Mouse (Mus musculus): ENCODE results near the gene Mvb12b.
A peak's percentile ranks its signal among the peaks of the same experiment; 100 is the strongest.

Mvb12b gene

GRCm38 (mm10) chr2:33809081-33809480, 78.7 kb downstream of the Mvb12b start:
- no peak for DNase-seq

- DNase-seq, result no peak
These were observed 79.7 kb downstream of the Mvb12b start for GRCm38 (mm10) chr2:33808032-33808431.

- no peak for DNase-seq
These were observed 82.1 kb downstream of the Mvb12b start for GRCm38 (mm10) chr2:33805640-33806039.

DNA sequence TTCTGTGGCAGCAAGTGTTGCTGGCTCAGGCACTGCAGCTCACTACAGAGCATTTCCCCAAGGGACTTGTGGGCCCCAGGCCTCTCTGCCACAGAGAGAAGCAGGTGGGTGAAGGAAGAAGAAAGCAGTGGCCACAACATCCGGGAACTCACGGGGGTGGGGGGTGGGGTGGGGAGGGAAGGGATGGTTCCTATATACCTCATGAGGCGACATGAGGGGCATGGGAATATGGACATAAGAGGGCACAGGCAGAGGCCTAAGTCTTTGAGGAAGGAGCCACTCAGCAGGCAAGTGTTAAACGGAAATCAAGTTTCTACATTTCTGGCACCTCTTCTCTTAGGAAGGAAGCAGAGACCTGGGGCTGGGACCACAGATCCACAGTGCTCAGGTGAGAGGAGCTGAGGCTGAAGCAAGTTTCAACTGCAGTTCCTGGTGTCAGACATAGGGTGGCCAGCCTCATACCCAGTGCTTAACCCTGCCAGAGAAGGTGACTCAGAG, 84.0 kb downstream of the Mvb12b start:
- DNase-seq, result no peak

DNA sequence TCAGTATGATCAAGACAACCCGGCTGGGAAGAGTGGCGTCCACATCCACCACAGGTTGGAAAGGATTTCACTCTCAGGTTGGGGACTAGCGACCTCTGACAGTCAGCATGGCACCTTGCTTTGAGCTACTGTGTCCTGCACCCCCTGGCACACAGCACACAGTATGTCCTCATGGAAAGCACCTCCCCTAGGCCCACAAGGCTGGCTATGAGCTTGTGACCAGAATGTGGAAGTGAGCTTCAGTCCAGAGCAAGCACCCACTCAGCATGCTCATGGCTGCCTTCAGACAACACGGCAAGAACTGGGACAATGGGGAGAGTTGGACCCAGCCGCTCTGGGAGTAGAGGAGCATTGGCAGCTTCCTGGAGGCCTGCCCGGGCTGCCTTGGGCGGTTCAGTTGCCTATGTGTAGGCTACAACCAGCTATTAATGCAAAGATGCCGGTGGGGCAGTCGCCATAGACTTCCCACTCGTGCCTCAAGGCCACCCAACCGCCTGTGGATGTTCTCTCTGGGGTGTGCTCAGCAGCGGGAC, 84.6 kb downstream of the Mvb12b start:
- DNase-seq, result no peak

DNA sequence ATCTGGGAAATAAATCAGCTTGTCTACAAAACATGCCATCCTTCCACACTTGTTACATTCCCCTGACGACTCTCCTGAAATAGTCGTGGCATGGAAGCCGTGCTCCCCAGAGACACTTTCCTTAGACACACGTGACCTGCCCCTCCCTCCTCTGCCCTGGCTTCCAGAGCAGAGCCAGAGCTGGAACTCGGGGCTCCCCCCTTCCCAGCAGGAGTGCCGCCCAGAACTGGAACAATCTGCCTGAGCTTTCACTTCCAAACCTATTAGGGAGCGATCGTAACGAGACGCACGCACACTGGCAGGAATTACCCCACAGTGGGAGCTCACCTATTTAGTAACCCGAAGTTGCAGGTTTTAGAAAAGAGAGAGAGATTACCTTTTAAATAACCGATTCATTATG, 86.0 kb downstream of the Mvb12b start:
- DNase-seq, result peak; percentile 31

- no peak for DNase-seq
These were observed 86.4 kb downstream of the Mvb12b start for GRCm38 (mm10) chr2:33801336-33801735.

- peak; percentile 56 for DNase-seq
These were observed 87.5 kb downstream of the Mvb12b start for GRCm38 (mm10) chr2:33800221-33800620.

DNA sequence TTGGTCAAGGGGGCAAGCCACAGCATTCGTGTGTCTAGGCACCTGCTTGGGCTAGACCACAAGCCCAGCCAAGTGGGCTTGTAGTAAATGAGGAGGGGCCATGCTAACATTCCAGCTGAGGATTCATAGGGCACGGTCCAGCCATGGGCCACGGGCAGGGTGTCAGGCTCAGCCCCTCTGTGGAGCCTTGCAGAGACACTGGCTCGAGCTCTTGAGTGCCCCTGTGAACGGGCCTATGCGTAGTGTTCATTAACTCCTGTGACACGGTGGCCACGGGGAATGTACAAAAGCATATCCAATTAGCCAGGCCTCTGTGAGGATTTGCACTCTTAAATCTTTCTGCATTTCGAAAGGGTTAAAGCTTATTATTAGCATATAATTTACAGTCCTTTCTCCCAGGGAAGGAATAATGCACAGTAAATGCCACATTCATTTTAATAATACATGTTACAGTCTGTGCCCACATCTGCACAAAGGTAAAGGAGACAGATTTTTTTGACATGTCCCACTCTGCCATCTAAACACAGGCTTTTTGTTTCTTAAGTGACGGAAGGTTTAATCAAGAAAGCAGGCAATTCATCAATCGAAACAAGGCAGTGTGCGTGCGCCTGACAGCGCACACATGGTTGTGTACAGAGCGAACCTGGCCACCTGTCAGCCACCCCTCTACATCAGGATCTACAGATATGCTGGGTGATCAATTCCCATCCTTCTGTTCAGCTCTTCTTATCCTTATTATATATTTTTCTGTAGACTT, 91.9 kb downstream of the Mvb12b start:
- no peak for DNase-seq

GRCm38 (mm10) chr2:33795001-33795580, 92.7 kb downstream of the Mvb12b start:
- peak; percentile 82 for DNase-seq

- DNase-seq, result peak; percentile 89
These were observed 93.3 kb downstream of the Mvb12b start for GRCm38 (mm10) chr2:33794483-33794882.

- no peak for DNase-seq
These were observed 97.4 kb downstream of the Mvb12b start for GRCm38 (mm10) chr2:33790301-33790700.

DNA sequence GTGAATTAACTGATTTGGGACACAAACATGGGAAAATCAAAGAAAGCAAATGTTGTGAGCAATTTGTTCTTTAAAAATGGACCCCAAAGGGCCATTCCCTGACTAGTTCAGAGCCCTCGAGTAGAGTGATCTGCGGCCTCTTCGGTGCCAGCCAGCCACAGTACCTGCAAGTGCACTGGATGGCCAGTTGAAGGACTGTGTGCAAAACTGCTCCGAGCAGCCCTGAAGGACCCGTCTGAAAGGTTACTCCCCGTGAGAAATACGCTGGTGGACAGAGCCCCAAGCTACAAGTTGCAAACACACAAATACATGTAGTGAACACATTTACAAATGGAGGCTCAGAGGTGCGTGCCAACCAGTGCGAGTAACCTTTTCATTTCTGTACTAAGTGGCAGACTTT, 98.0 kb downstream of the Mvb12b start:
- no peak for DNase-seq

DNA sequence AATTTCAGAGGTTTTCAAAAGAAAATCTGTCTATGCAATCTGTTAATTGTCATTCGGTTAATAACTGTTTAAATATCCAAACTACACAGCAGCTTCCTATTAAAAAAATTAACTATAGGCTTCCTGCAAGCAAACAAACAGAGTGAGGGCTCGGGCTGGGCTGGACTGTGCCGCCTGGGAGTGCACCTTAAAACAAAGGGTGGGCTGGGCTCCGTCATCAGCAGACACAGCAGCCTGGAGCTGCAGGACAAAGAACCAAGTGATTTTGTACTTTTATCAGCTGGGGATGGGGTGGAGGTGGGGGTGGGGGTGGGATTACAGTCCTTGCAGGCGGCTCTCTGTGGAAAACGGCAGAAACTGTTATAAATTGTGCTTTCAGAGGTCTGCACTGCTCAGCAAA, 98.5 kb downstream of the Mvb12b start:
- no peak for DNase-seq

GRCm38 (mm10) chr2:33788851-33789250, 98.9 kb downstream of the Mvb12b start:
- no peak for DNase-seq

GRCm38 (mm10) chr2:33788131-33788530, 99.6 kb downstream of the Mvb12b start:
- DNase-seq, result no peak

DNA sequence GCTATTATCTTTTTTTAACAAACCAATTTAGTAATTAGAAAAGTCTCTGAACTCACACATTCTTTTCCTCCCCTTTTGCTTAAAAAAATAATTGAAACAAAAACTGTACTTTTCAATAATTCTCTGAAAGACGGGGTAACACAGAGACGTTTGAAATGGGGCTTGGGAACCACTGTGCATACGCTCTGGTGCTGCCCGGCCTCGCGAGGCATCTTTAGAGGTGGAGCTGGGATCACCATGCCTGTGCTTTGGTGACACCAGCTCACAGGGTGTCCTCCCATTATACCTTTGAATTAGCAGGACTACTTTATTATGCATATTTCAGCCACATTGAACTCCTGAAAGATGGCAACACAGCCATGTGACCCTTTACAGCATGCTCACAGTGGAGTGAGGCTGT, 101.7 kb downstream of the Mvb12b start:
- no peak for DNase-seq

DNA sequence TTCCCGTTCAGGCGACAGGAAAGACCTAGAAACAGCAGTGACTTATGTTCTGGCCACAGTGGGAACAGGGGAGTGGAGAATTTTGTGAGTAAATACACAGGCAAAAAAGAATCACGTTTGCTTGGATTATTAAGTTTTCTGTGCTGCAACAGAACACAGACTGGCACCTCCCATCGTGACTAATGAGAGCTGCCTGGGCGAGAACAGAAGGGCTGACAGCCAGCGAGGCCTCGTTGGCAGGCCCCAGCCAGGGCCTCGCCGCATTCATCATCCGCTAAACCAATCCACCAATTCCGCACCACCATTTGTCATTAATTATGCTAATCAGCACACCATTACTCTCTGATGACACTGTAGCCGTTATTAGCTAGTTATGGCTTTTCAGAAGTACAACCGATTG, 102.2 kb downstream of the Mvb12b start:
- peak; percentile 55 for DNase-seq

DNA sequence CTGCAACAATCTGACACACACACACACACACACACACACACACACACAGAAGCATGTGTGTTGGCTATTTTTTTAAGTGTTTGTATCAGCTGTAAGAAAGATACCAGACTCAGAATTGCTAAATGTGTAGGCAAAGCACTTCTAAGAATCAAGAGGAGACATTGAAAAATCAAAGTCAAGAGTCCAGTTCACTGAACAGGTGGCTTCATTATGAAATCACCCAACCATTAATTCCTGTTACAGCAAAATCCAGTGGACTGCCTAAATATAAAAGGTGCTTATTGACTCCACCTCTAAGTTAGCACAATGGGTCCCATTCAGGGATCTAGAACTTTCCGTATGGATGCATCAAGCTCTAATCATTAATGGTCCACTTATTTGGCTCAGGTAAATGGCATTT, 103.0 kb downstream of the Mvb12b start:
- DNase-seq, result no peak

GRCm38 (mm10) chr2:33783419-33783818, 104.3 kb downstream of the Mvb12b start:
- peak; percentile 51 for DNase-seq

GRCm38 (mm10) chr2:33781655-33782400, 105.9 kb downstream of the Mvb12b start:
- no peak for DNase-seq

GRCm38 (mm10) chr2:33778466-33778865, 109.3 kb downstream of the Mvb12b start:
- DNase-seq, result no peak

- DNase-seq, result no peak
These were observed 110.7 kb downstream of the Mvb12b start for GRCm38 (mm10) chr2:33777051-33777450.

- no peak for DNase-seq
These were observed 112.9 kb downstream of the Mvb12b start for GRCm38 (mm10) chr2:33774884-33775283.
